Mouse (Mus musculus) lung, postnatal 0 days (tissue): ENCODE data around the gene Tmem200a.

Experiments
- CTCF ChIP-seq: IDR thresholded peaks from 2 replicates; pipeline ENCODE4 v1.5.1; 2016; ENCODE audit warnings: antibody characterized with exemption, mild to moderate bottlenecking
- EP300 ChIP-seq: IDR thresholded peaks from 2 replicates; pipeline ENCODE4 v1.6.1; 2016; ENCODE audit warnings: antibody characterized with exemption, mild to moderate bottlenecking, control low read depth

DNA sequence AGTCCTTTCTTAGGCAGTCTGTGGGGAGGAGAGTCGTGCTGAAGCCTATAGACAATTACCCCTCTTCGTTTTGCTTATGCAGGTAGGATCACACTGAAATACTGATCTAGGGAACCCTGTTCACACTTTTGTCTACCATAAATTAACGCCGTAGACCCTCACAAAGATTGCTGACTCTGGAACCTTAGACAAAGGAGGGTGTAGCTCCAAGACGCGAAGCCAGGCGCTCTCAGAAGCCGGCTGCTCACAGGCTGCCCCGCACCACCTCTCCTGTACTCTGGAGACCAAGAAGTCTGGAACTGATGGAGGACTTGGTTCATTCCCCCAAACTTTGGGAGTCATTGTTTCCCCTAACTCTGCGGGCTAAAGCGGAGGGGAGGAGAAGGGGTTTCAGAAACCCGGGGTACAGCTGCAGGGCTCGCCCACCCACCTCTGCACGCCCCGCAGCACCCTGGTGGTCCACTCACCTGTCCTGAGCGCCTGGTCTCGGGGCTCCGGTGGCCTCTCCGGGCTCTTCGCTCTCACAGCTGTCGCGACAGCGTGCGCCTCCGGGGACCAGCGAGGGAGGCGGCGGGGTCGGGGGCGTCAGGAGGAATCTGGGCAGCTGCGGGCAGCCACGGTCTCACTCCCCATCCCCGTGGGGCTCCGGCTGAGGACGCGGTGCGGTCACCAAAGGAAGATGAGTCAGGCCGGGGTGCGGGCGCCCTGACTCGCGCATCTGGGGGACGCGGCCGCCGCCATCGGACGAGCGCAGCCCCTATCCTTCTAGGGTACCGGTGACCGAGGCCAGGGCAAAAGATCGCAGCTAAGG lies 976 bp downstream of the Tmem200a start, which contains the start of gene Gm9767:
- TF ChIP-seq CTCF = no peak
- TF ChIP-seq EP300 = no peak
